11 mouse cellular contexts compared by ENCODE assay signal in genomic region chr1:180940776-180941460, GRCm38 (mm10). TPM values are rescaled to one million over a fixed set of nuclear protein-coding genes. Genes with fewer than 3 reads are reported as not detected.
A peak's percentile ranks its signal among the peaks of the same experiment; 100 is the strongest.
DNase-seq lines count a peak whose midpoint lies in the region; ATAC-seq and TF ChIP-seq lines count a peak whose summit lies in the region.
"Had no signal": no experiment of that assay in that cellular context is flagged by ENCODE, and none has a peak within 500 bp of the region (broad histone marks: within the 10 kb centered on the region; RNA-seq: fewer than 3 reads in every experiment).

No protein-coding gene starts in this region.

- 88% methylated on average over 7 of the region's 7 CpGs for WGBS in heart, embryonic 10.5 days
- WGBS in neural tube, embryonic 11.5 days: 87% methylated on average over 7 of the region's 7 CpGs
- WGBS in limb, embryonic 15.5 days: 84% methylated on average over 7 of the region's 7 CpGs
- WGBS in stomach, postnatal 0 days: 85% methylated on average over 7 of the region's 7 CpGs

- no peak for TF ChIP-seq EP300 in stomach, postnatal 0 days (optimal IDR thresholded peaks at IDR 0.05)

- no peaks in the 10 kb centered on the region for H3K36me3 ChIP-seq in heart, embryonic 10.5 days
- no peaks in the 10 kb centered on the region for H3K36me3 ChIP-seq in neural tube, embryonic 11.5 days (ENCODE audit: control insufficient read depth, insufficient read depth, low read length)
- H3K36me3 ChIP-seq in limb, embryonic 15.5 days: no peaks in the 10 kb centered on the region
- no peaks in the 10 kb centered on the region for H3K36me3 ChIP-seq in stomach, postnatal 0 days (ENCODE audit: control insufficient read depth, insufficient read depth, low read length)
- H3K36me3 ChIP-seq: midbrain, embryonic 12.5 days had no signal

- H3K9me3 ChIP-seq in heart, embryonic 10.5 days: no peaks in the 10 kb centered on the region
- H3K9me3 ChIP-seq in neural tube, embryonic 11.5 days (ENCODE audit: control insufficient read depth, low read length): no peaks in the 10 kb centered on the region
- H3K9me3 ChIP-seq in limb, embryonic 15.5 days: no peaks in the 10 kb centered on the region
- H3K9me3 ChIP-seq in stomach, postnatal 0 days (ENCODE audit: control insufficient read depth, low read length): no peaks in the 10 kb centered on the region
- H3K9me3 ChIP-seq: midbrain, embryonic 12.5 days had no signal

- peaks cover 57% of the 10 kb centered on the region for H3K4me1 ChIP-seq in heart, embryonic 10.5 days
- peaks cover 4% of the 10 kb centered on the region; the same call in 1 of the 2 replicates for H3K4me1 ChIP-seq in neural tube, embryonic 11.5 days (ENCODE audit: control insufficient read depth, insufficient read depth, low read length)
- peaks cover 48% of the 10 kb centered on the region for H3K4me1 ChIP-seq in limb, embryonic 15.5 days
- peaks cover 26% of the 10 kb centered on the region for H3K4me1 ChIP-seq in stomach, postnatal 0 days (replicated peaks; ENCODE audit: control insufficient read depth, insufficient read depth)

- intact Hi-C loops in heart, postnatal 10 days (cut with DNase I): no loop called here

- peaks cover 62% of the 10 kb centered on the region for H3K27me3 ChIP-seq in heart, embryonic 10.5 days (ENCODE audit: insufficient read depth, poor library complexity, severe bottlenecking)
- peaks cover 47% of the 10 kb centered on the region for H3K27me3 ChIP-seq in neural tube, embryonic 11.5 days (ENCODE audit: control insufficient read depth, insufficient read depth, low read length)
- peaks cover 12% of the 10 kb centered on the region for H3K27me3 ChIP-seq in limb, embryonic 15.5 days
- no peaks in the 10 kb centered on the region for H3K27me3 ChIP-seq in stomach, postnatal 0 days (ENCODE audit: control insufficient read depth, insufficient read depth, low read length)

- ATAC-seq in neural tube, embryonic 11.5 days (ENCODE audit: insufficient read depth, low FRiP score, low TSS enrichment): no peak
- ATAC-seq in limb, embryonic 15.5 days (ENCODE audit: insufficient number of reproducible peaks, low FRiP score, low TSS enrichment, low read depth): no peak
- no peak for ATAC-seq in stomach, postnatal 0 days (ENCODE audit: low FRiP score, low TSS enrichment)

- H3K4me3 ChIP-seq in heart, embryonic 10.5 days: peak overlapping the region; percentile 84; the same call in 1 of the 2 replicates
- H3K4me3 ChIP-seq in neural tube, embryonic 11.5 days (ENCODE audit: low read depth, low read length): no peak overlapping the region
- H3K4me3 ChIP-seq in limb, embryonic 15.5 days: peak overlapping the region; percentile 86; the same call in 1 of the 2 replicates
- H3K4me3 ChIP-seq in stomach, postnatal 0 days (ENCODE audit: low read depth, low read length): peak overlapping the region; percentile 91; the same call in 1 of the 2 replicates

- H3K27ac ChIP-seq in heart, embryonic 10.5 days: 0 out of 2 replicates have a peak overlapping the region, but pooled peaks have one; percentile 23
- no peak overlapping the region for H3K27ac ChIP-seq in neural tube, embryonic 11.5 days (ENCODE audit: low read depth, low read length)
- H3K27ac ChIP-seq in limb, embryonic 15.5 days: no peak overlapping the region
- peak overlapping the region; percentile 99 for H3K27ac ChIP-seq in stomach, postnatal 0 days (replicated peaks)
- H3K27ac ChIP-seq: midbrain, embryonic 12.5 days had no signal

- DNase-seq in heart, embryonic 10.5 days (ENCODE audit: low spot score): no peak
- no peak for DNase-seq in heart, postnatal 10 days
- no peak for DNase-seq in neural tube, embryonic 11.5 days (ENCODE audit: low spot score)
- DNase-seq in neural tube, embryonic 10.5 days (ENCODE audit: extremely low spot score, low spot score): no peak
- no peak for DNase-seq in stomach, postnatal 0 days (ENCODE audit: low spot score)
- DNase-seq in ovary, adult 18-20 months (ENCODE audit: low spot score): no peak
- DNase-seq in lung, postnatal 4 days: no peak
- DNase-seq: kidney, adult 8-10 months; right cerebral cortex, postnatal 25 days had no signal

- TF ChIP-seq CTCF in stomach, postnatal 0 days (IDR thresholded peaks at IDR 0.05; ENCODE audit: low read depth): no peak

- peak overlapping the region; percentile 97 for H3K4me2 ChIP-seq in neural tube, embryonic 11.5 days (ENCODE audit: low read depth)
- H3K4me2 ChIP-seq in limb, embryonic 15.5 days: peak overlapping the region; percentile 83
- peak overlapping the region; percentile 83 for H3K4me2 ChIP-seq in stomach, postnatal 0 days (replicated peaks; ENCODE audit: low read depth)

- H3K9ac ChIP-seq in neural tube, embryonic 11.5 days (ENCODE audit: low read length): no peak overlapping the region; the same call in 1 of the 2 replicates
- no peak overlapping the region for H3K9ac ChIP-seq in limb, embryonic 15.5 days
- H3K9ac ChIP-seq in stomach, postnatal 0 days (ENCODE audit: low read length): peak overlapping the region; percentile 93; the same call in 1 of the 2 replicates

RNA-seq across cellular contexts. Expression of gene Tmem63a, which starts 1.2 kb away (rescaled TPM):
- 6.6 and 9.0 TPM in 2 replicates for polyA plus RNA-seq in heart, embryonic 10.5 days (2016; fragmentation: Nextera tagmentation; extraction: Ambion mirVana)
- total RNA-seq in heart, postnatal 10 days (2021): 10 to 100 TPM; 15.1 to 18.5 TPM
- polyA plus RNA-seq in neural tube, embryonic 11.5 days (2014; fragmentation: Nextera tagmentation; extraction: Ambion mirVana): 2.6 and 3.1 TPM in 2 replicates
- 26.9 and 28.2 TPM in 2 replicates for polyA plus RNA-seq in limb, embryonic 15.5 days (2015; fragmentation: Nextera tagmentation; extraction: Ambion mirVana)
- 35.2 and 36.7 TPM in 2 replicates for polyA plus RNA-seq in stomach, postnatal 0 days (2015; fragmentation: Nextera tagmentation; extraction: Ambion mirVana)

RNA-seq across cellular contexts. Expression of gene Lefty1, which starts 6.1 kb away (rescaled TPM):
- polyA plus RNA-seq in heart, embryonic 10.5 days (2016; fragmentation: Nextera tagmentation; extraction: Ambion mirVana): 0.89 and 1.1 TPM in 2 replicates
- total RNA-seq in heart, postnatal 10 days (2021): 1 to 10 TPM in 1 of 2 experiments, under 1 TPM in 1; 0.57 to 1.1 TPM
- 0.39 and 0.41 TPM in 2 replicates for polyA plus RNA-seq in neural tube, embryonic 11.5 days (2014; fragmentation: Nextera tagmentation; extraction: Ambion mirVana)
- 3.8 and 4.0 TPM in 2 replicates for polyA plus RNA-seq in limb, embryonic 15.5 days (2015; fragmentation: Nextera tagmentation; extraction: Ambion mirVana)
- 6.1 TPM in 2 replicates for polyA plus RNA-seq in stomach, postnatal 0 days (2015; fragmentation: Nextera tagmentation; extraction: Ambion mirVana)

RNA-seq across cellular contexts. Expression of gene Pycr2, which starts 36.8 kb away (rescaled TPM):
- polyA plus RNA-seq in heart, embryonic 10.5 days (2016; fragmentation: Nextera tagmentation; extraction: Ambion mirVana): 89.4 and 114 TPM in 2 replicates
- total RNA-seq in heart, postnatal 10 days (2021): 10 to 100 TPM; 16.7 to 17.4 TPM
- polyA plus RNA-seq in neural tube, embryonic 11.5 days (2014; fragmentation: Nextera tagmentation; extraction: Ambion mirVana): 94.7 and 113 TPM in 2 replicates
- 93.9 and 102 TPM in 2 replicates for polyA plus RNA-seq in limb, embryonic 15.5 days (2015; fragmentation: Nextera tagmentation; extraction: Ambion mirVana)
- polyA plus RNA-seq in stomach, postnatal 0 days (2015; fragmentation: Nextera tagmentation; extraction: Ambion mirVana): 62.6 and 63.7 TPM in 2 replicates

RNA-seq across cellular contexts. Expression of gene Lefty2, which starts 48.0 kb away (rescaled TPM):
- polyA plus RNA-seq in heart, embryonic 10.5 days (2016; fragmentation: Nextera tagmentation; extraction: Ambion mirVana): 0.23 TPM in 2 replicates
- total RNA-seq in heart, postnatal 10 days (2021): under 1 TPM in 1 of 2 experiments, not detected in 1; 0.27 TPM
- polyA plus RNA-seq in neural tube, embryonic 11.5 days (2014; fragmentation: Nextera tagmentation; extraction: Ambion mirVana): not detected in 2 replicates
- 0.28 TPM in 1 of 2 replicates, not detected in the other for polyA plus RNA-seq in limb, embryonic 15.5 days (2015; fragmentation: Nextera tagmentation; extraction: Ambion mirVana)
- 0.13 and 0.15 TPM in 2 replicates for polyA plus RNA-seq in stomach, postnatal 0 days (2015; fragmentation: Nextera tagmentation; extraction: Ambion mirVana)
- polyA plus RNA-seq: midbrain, embryonic 12.5 days had no signal

Comparison
In these comparisons a context has a peak if more than half of its experiments do, and no peak if none do; other contexts are left out.
1. H3K27ac ChIP-seq: peak in heart, embryonic 10.5 days (single experiment) and stomach, postnatal 0 days (single experiment); none in neural tube, embryonic 11.5 days (single experiment) and limb, embryonic 15.5 days (single experiment).
2. Peak in every context shown above with its lines, with median percentiles within 50 percentile points of each other: H3K4me2 ChIP-seq.